Mouse (Mus musculus): ENCODE results near the gene Cux1. TPM values are rescaled to one million over a fixed set of nuclear protein-coding genes. Genes with fewer than 3 reads are reported as not detected.

Cux1 gene
- polyA plus RNA-seq, 1 experiment: 24.7 TPM

- H3K36me3 ChIP-seq (ENCODE audit: control insufficient read depth, insufficient read depth, low read length): no peaks in the 10 kb centered on the region
- no peak overlapping the region for H3K4me3 ChIP-seq (ENCODE audit: extremely low read depth, insufficient read depth, insufficient read length)
- TF ChIP-seq POLR2A (IDR thresholded peaks at IDR 0.05; ENCODE audit: low read depth, low read length) (no peak), CTCF (IDR thresholded peaks at IDR 0.05; ENCODE audit: extremely low read depth, insufficient read depth, insufficient read length, insufficient replicate concordance) (no peak)
- no peak overlapping the region for H3K27ac ChIP-seq (ENCODE audit: insufficient read depth, low read length)
- no peak for DNase-seq (ENCODE audit: low read depth in 1 of 2, low spot score in 2 of 2)
- no peaks in the 10 kb centered on the region for H3K27me3 ChIP-seq (ENCODE audit: control insufficient read depth, insufficient read depth, low read length)
- H3K4me1 ChIP-seq (ENCODE audit: control insufficient read depth, insufficient read depth, insufficient read length): peaks cover 30% of the 10 kb centered on the region; the same call in 1 of the 2 replicates
- WGBS: 75% methylated on average over 3 of the region's 3 CpGs
These were observed 102.4 kb downstream of the Cux1 start for GRCm38 (mm10) chr5:136464849-136465248.

GRCm38 (mm10) chr5:136464128-136464527 is 103.2 kb downstream of the Cux1 start:
- H3K36me3 ChIP-seq (ENCODE audit: control insufficient read depth, insufficient read depth, low read length): no peaks in the 10 kb centered on the region
- no peak for TF ChIP-seq POLR2A (IDR thresholded peaks at IDR 0.05; ENCODE audit: low read depth, low read length)
- TF ChIP-seq CTCF (IDR thresholded peaks at IDR 0.05; ENCODE audit: extremely low read depth, insufficient read depth, insufficient read length, insufficient replicate concordance): no peak
- DNase-seq (ENCODE audit: low read depth in 1 of 2, low spot score in 2 of 2): no peak
- no peak overlapping the region; the same call in 1 of the 2 replicates for H3K27ac ChIP-seq (ENCODE audit: insufficient read depth, low read length)
- no peak overlapping the region for H3K4me3 ChIP-seq (ENCODE audit: extremely low read depth, insufficient read depth, insufficient read length)
- WGBS: 39% methylated on average over 2 of the region's 2 CpGs
- H3K4me1 ChIP-seq (ENCODE audit: control insufficient read depth, insufficient read depth, insufficient read length): peaks cover 30% of the 10 kb centered on the region; the same call in 1 of the 2 replicates
- H3K27me3 ChIP-seq (ENCODE audit: control insufficient read depth, insufficient read depth, low read length): no peaks in the 10 kb centered on the region

GRCm38 (mm10) chr5:136462613-136463012 is 104.7 kb downstream of the Cux1 start:
- Histone ChIP-seq H3K27me3 (ENCODE audit: control insufficient read depth, insufficient read depth, low read length) (no peaks in the 10 kb centered on the region), H3K27ac (ENCODE audit: insufficient read depth, low read length) (no peak overlapping the region), H3K4me1 (ENCODE audit: control insufficient read depth, insufficient read depth, insufficient read length) (peaks cover 28% of the 10 kb centered on the region; the same call in 1 of the 2 replicates), H3K36me3 (ENCODE audit: control insufficient read depth, insufficient read depth, low read length) (no peaks in the 10 kb centered on the region), H3K4me3 (ENCODE audit: extremely low read depth, insufficient read depth, insufficient read length) (no peak overlapping the region)
- 80% methylated on average over 6 of the region's 6 CpGs for WGBS
- TF ChIP-seq CTCF (IDR thresholded peaks at IDR 0.05; ENCODE audit: extremely low read depth, insufficient read depth, insufficient read length, insufficient replicate concordance): no peak
- no peak for TF ChIP-seq POLR2A (IDR thresholded peaks at IDR 0.05; ENCODE audit: low read depth, low read length)
- no peak for DNase-seq (ENCODE audit: low read depth in 1 of 2, low spot score in 2 of 2)

- no peak overlapping the region for H3K27ac ChIP-seq (ENCODE audit: insufficient read depth, low read length)
- H3K27me3 ChIP-seq (ENCODE audit: control insufficient read depth, insufficient read depth, low read length): no peaks in the 10 kb centered on the region
- H3K4me1 ChIP-seq (ENCODE audit: control insufficient read depth, insufficient read depth, insufficient read length): peaks cover 13% of the 10 kb centered on the region; the same call in 1 of the 2 replicates
- H3K4me3 ChIP-seq (ENCODE audit: extremely low read depth, insufficient read depth, insufficient read length): no peak overlapping the region
- TF ChIP-seq POLR2A (IDR thresholded peaks at IDR 0.05; ENCODE audit: low read depth, low read length) (no peak), CTCF (IDR thresholded peaks at IDR 0.05; ENCODE audit: extremely low read depth, insufficient read depth, insufficient read length, insufficient replicate concordance) (no peak)
- WGBS: 20% methylated on average over 6 of the region's 6 CpGs
- DNase-seq (ENCODE audit: low read depth in 1 of 2, low spot score in 2 of 2): no peak
- H3K36me3 ChIP-seq (ENCODE audit: control insufficient read depth, insufficient read depth, low read length): no peaks in the 10 kb centered on the region
These were observed 107.4 kb downstream of the Cux1 start for GRCm38 (mm10) chr5:136459901-136460300.

- TF ChIP-seq POLR2A (IDR thresholded peaks at IDR 0.05; ENCODE audit: low read depth, low read length) (no peak), CTCF (IDR thresholded peaks at IDR 0.05; ENCODE audit: extremely low read depth, insufficient read depth, insufficient read length, insufficient replicate concordance) (no peak)
- no peaks in the 10 kb centered on the region for H3K27me3 ChIP-seq (ENCODE audit: control insufficient read depth, insufficient read depth, low read length)
- 66% methylated on average over 11 of the region's 11 CpGs for WGBS
- H3K4me1 ChIP-seq (ENCODE audit: control insufficient read depth, insufficient read depth, insufficient read length): peaks cover 7% of the 10 kb centered on the region; the same call in 1 of the 2 replicates
- H3K27ac ChIP-seq (ENCODE audit: insufficient read depth, low read length): no peak overlapping the region; the same call in 1 of the 2 replicates
- no peaks in the 10 kb centered on the region for H3K36me3 ChIP-seq (ENCODE audit: control insufficient read depth, insufficient read depth, low read length)
- H3K4me3 ChIP-seq (ENCODE audit: extremely low read depth, insufficient read depth, insufficient read length): no peak overlapping the region
- DNase-seq (ENCODE audit: low read depth in 1 of 2, low spot score in 2 of 2): no peak
These were observed 108.3 kb downstream of the Cux1 start for GRCm38 (mm10) chr5:136458893-136459499.

GRCm38 (mm10) chr5:136458102-136458863 is 109.0 kb downstream of the Cux1 start:
- H3K36me3 ChIP-seq (ENCODE audit: control insufficient read depth, insufficient read depth, low read length): no peaks in the 10 kb centered on the region
- 34% methylated on average over 7 of the region's 7 CpGs for WGBS
- TF ChIP-seq CTCF (IDR thresholded peaks at IDR 0.05; ENCODE audit: extremely low read depth, insufficient read depth, insufficient read length, insufficient replicate concordance) (no peak), POLR2A (IDR thresholded peaks at IDR 0.05; ENCODE audit: low read depth, low read length) (no peak)
- H3K4me1 ChIP-seq (ENCODE audit: control insufficient read depth, insufficient read depth, insufficient read length): peaks cover 7% of the 10 kb centered on the region; the same call in 1 of the 2 replicates
- no peak overlapping the region for H3K4me3 ChIP-seq (ENCODE audit: extremely low read depth, insufficient read depth, insufficient read length)
- no peak overlapping the region; the same call in 1 of the 2 replicates for H3K27ac ChIP-seq (ENCODE audit: insufficient read depth, low read length)
- H3K27me3 ChIP-seq (ENCODE audit: control insufficient read depth, insufficient read depth, low read length): no peaks in the 10 kb centered on the region
- DNase-seq (ENCODE audit: low read depth in 1 of 2, low spot score in 2 of 2): no peak
